Mouse (Mus musculus) spleen, adult 18-20 months (tissue): Measurements from ENCODE around the gene Nkx2-2.
A peak's percentile ranks its signal among the peaks of the same experiment; 100 is the strongest.
"Not testable (repeated sequence)": the region's sequence is repeated elsewhere in the genome, so short reads cannot be mapped to it uniquely, and the experiment has no call there.

ENCODE experiments used
- DNase-seq, 2 experiments: peaks; one replicate each; pipeline ENCODE4 v3.0.0; 2022; ENCODE audit warnings: mixed read lengths in 2 of 2

The Nkx2-2 gene

DNA sequence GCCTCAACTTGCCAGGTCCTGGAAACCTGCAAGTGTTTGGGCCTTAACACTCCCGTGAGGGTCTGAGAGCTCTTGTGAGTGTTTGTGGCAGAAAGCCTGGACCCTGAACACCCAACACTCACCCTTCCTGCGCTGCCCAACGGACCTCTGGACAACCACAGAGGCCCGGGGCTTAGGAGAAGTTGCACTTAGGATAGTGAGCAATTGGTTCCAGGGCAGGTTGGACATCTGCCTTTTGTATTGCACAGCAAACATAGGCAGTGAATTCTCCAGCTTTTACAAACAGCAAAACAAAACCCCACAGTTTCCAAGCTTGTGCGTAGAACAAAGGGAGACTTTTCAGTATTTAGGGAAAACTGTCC, 12.8 kb downstream of the Nkx2-2 start:
- no peak for DNase-seq

DNA sequence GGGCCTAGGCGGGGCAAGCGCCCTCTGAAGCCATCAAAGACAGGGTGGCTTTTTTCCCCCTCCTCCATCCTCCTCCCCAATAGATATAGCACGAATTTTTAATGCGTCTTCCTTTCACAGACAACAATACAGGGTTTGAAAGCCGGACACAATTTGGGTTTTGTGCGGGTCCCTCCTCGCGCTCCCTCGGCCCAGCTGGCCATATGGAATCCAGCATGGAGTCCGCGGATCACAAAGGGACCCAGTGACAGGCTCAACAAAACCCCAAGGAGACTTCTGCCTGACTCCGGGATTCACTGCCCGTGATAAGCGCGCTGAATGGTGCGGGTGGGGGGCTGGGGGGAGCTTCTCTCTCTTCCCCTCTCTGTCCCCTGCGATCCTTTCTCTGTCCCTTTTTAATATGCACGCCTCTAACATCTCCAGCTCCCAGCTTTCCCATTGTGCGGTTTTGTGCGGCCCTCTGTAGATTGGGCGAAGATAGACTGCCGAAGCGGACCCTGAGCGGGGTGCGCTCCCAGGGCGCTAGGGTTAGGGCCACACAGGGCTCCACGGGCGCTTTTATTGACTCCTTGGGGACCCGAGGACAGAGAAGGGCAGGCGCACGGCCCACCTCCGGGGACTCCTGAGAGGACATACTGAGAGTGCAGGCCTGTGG, 13.3 kb downstream of the Nkx2-2 start:
- no peak for DNase-seq

DNA sequence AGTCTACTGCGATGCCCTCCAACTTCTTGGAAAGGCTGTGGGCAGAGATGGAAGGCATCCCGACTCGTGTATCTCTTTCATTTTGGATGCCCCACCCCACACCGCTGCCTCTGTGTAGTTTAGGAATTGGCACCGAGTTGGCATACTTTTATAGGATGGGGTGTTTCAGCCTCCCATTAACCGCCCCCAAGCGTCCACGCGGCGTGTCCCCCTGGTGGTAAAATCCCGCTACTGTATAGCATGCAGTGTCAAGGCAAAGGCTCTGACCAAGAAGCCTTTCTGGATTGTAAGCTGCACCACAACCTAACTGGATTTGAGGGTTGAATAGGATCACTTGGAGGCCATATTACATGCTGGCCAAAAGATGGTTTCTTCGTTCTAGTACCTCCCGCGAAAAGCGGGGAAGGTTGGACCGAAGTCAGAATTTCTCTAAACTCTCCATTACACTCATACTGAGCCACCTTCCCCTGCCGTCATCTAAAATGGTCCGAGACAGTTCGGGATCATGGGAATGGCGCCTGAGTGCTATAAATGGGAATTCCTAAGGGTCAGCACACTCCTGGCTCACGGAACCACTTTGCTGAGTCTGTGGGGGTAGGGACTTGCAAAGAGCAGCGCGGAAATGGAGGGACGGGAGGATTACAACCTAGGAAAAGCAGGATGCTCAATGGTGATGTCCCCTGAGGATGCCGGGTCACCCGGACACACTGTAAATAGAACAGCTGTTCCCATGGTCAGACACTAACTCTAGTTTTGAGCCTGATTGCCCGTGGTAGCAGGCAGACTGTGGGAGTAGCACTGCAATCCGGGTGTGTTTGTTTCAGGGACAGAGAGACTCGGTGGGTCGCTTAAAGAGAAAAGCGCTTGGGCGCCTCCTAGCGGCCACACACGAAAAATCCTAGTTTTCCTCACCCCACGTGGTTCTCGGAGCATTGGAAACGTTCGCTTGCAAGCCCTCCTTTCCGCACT, 15.7 kb downstream of the Nkx2-2 start:
- peak in 1 of 2 experiments; percentile 60 for DNase-seq

DNA sequence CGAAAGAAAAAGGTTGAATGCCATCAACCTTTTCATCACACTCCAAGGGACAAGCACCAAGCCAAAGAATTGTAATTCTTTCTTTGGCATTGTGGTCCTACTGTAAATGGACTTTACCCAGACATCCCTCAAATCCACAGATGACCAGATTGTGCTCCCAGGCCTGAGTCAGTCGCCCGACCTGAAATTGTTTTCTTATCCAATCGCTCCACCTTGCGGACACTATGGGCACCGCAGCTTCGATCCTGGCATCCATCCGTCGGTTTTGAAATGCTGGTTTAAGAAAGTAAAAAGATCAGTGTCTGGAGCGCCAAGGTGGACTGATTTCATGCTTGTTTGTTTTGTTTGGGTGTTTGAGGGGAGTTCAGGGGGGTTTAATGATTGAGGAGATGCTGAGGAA, 16.4 kb downstream of the Nkx2-2 start:
- DNase-seq = peak; percentile 42 to 78

DNA sequence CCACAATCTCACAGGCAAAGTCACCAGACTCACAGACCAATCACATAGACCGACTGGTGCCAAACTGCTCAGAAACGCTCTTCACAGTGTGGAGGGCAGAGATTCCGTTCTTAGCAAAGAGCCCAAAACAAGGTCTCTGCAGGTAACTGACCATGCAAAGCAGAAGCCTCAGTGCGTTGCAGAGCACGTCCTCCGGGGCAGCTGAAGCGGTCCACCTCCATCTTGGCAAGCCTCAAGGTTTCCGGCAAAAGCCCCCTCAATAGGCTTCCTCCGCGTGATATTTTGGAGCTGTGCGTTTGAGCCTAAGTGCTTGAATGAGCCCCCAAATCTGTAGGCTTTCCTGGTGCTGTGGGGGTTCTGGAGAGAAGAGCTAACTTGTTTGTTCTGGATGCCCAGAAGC, 18.7 kb downstream of the Nkx2-2 start:
- DNase-seq = no peak

DNA sequence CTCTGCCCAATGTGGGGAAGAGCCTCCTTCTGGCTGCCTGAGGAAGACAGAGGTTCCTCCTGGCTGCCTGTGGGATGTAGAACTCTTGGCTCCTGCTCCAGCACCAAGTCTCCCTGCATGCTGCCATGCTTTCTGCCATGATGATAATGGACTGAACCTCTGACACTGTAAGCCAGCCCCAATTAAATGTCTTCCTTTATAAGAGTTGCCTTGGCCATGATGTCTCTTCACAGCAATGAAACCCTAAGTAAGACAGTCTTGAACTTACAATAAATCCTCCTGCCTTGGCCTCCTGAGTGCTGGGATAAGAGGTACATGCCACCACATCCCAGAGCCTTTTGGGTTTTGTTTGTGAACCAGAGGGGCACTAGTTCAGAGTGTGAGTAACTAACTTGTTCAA, 20.3 kb downstream of the Nkx2-2 start:
- DNase-seq = no peak

DNA sequence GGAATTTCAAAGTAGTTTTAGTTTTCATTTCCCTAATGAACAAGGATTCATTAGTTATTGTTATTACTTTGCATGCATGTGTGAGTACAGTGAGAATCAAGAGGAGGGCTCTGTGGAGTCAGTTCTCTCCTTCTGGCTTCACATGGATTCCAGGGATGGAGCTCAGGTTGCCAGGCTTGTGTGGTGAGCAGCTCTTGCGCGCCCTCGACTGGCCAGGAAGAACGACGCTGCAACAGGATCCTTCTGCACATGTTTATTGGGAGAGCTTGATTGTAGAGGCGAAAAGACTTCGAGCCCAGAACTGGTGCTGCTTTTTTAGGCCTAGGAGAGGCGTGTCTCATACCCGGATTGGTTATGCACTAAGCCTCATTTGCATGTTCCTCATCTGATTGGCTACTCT, 23.5 kb downstream of the Nkx2-2 start:
- DNase-seq = not testable (repeated sequence)

DNA sequence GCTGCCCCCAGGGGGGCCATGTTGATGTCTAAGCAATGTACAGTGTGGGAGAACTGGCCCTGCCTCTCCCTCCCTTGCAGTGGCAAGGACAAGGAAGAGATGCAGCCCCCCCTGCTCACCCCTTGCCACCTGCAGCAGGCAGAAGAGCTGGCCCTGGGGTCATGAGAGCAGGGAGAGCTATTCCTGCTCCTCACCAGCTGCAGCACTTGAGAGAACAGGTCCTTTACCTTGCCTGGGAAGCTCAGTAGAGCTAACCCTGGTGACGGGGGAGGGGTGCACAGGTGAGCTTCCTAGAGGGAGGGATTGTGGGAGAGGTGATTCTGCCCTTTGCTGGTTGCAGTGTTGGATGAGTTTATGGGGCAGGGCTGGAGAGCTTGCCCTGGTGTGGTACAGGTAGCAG, 28.2 kb downstream of the Nkx2-2 start:
- no peak for DNase-seq

DNA sequence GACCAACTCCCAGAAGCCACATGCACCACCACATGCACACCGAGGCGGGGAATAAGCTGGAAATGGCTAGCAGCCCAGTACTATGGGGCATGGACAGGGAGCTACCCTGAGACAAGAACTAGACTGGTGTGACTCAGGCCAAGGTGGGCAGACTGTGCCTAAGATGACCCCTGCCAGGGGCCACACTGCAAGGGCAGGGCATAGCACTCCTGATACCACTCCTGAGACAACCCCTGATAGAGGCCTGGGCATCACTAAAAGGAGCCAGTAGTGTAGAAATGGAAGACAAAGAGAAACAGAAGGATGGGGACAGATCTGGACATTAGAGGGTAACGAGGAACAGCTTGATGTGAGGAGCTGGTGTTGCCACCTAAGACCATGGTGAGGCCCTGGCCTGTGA, 28.7 kb downstream of the Nkx2-2 start:
- no peak for DNase-seq

DNA sequence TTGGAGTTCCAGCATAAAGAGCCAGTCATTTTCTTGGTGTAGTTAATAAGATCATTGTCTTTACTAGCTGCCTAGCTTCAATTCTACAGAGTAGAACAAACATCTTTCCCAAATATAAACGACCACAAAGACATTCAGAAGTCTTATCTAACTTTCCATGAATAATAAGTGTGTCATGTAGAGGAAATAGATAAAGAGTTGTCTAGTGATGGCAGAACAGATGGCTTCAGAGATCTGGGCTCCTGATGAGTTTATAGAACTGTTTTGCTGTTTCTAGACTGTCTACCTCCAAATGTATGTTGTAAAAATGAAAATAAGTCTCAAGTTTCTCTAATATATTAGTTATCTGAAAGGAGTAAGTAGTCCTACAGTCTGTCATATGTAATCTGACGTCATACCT, 41.5 kb downstream of the Nkx2-2 start:
- no peak for DNase-seq
